In genomic region chr17:67071231-67072009, GRCm38 (mm10) we compare ENCODE assay signal across 10 mouse cellular contexts.
DNase-seq lines count a peak whose midpoint lies in the region; ATAC-seq lines count a peak whose summit lies in the region.
"Had no signal": no experiment of that assay in that cellular context is flagged by ENCODE, and none has a peak within 500 bp of the region (broad histone marks: within the 10 kb centered on the region; RNA-seq: fewer than 3 reads in every experiment).

No protein-coding gene starts in this region.

- peak overlapping the region; percentile 25; the same call in 1 of the 2 replicates for H3K27ac ChIP-seq in midbrain, embryonic 13.5 days
- H3K27ac ChIP-seq: embryonic facial prominence, embryonic 13.5 days had no signal

- no peak overlapping the region for H3K4me3 ChIP-seq in midbrain, embryonic 13.5 days (replicated peaks)
- H3K4me3 ChIP-seq: embryonic facial prominence, embryonic 13.5 days had no signal

- no peak overlapping the region for H3K4me2 ChIP-seq in midbrain, embryonic 13.5 days (replicated peaks)
- H3K4me2 ChIP-seq: embryonic facial prominence, embryonic 13.5 days; lung, embryonic 14.5 days had no signal

- DNase-seq in layer of hippocampus, adult 18-20 months (ENCODE audit: low spot score in 2 of 2): peak; percentile 9 to 47
- no peak for DNase-seq in layer of hippocampus, postnatal 25 days (ENCODE audit: extremely low spot score in 1 of 2, low spot score in 1 of 2)
- peak; percentile 64 to 74 for DNase-seq in cerebellum, adult 18-20 months
- DNase-seq in gastrocnemius, postnatal 10 days: peak; percentile 33
- DNase-seq in embryo, embryonic 10.5 days (ENCODE audit: low spot score): no peak
- DNase-seq in retina, postnatal 1 day: no peak
- DNase-seq: lung, embryonic 14.5 days had no signal

- no peaks in the 10 kb centered on the region for H3K36me3 ChIP-seq in midbrain, embryonic 13.5 days
- H3K36me3 ChIP-seq: embryonic facial prominence, embryonic 13.5 days had no signal

- H3K27me3 ChIP-seq in midbrain, embryonic 13.5 days: no peaks in the 10 kb centered on the region
- H3K27me3 ChIP-seq: embryonic facial prominence, embryonic 13.5 days; Patski had no signal

- WGBS in midbrain, embryonic 13.5 days: 65% methylated on average over 7 of the region's 7 CpGs

- no peaks in the 10 kb centered on the region for H3K9me3 ChIP-seq in midbrain, embryonic 13.5 days
- H3K9me3 ChIP-seq: embryonic facial prominence, embryonic 13.5 days had no signal

- H3K9ac ChIP-seq in midbrain, embryonic 13.5 days (replicated peaks): no peak overlapping the region
- H3K9ac ChIP-seq: embryonic facial prominence, embryonic 13.5 days; lung, embryonic 14.5 days had no signal

- ATAC-seq in midbrain, embryonic 13.5 days: peak; percentile 71; the same call in 1 of the 2 replicates
- ATAC-seq: Patski had no signal

- H3K4me1 ChIP-seq in midbrain, embryonic 13.5 days (replicated peaks): peaks cover 23% of the 10 kb centered on the region

Comparison
In these comparisons a context has a peak if more than half of its experiments do, and no peak if none do; other contexts are left out.
1. DNase-seq: peak in layer of hippocampus, adult 18-20 months (2 of 2), cerebellum, adult 18-20 months (2 of 2) and gastrocnemius, postnatal 10 days (single experiment); none in layer of hippocampus, postnatal 25 days (0 of 2), embryo, embryonic 10.5 days (single experiment) and retina, postnatal 1 day (single experiment).